Mouse (Mus musculus): Measurements from ENCODE around the gene Frrs1. TPM values are rescaled to one million over a fixed set of nuclear protein-coding genes. Genes with fewer than 3 reads are reported as not detected.

Frrs1 gene
- polyA plus RNA-seq, 1 experiment from 2014 or later = 47.0 TPM

DNA sequence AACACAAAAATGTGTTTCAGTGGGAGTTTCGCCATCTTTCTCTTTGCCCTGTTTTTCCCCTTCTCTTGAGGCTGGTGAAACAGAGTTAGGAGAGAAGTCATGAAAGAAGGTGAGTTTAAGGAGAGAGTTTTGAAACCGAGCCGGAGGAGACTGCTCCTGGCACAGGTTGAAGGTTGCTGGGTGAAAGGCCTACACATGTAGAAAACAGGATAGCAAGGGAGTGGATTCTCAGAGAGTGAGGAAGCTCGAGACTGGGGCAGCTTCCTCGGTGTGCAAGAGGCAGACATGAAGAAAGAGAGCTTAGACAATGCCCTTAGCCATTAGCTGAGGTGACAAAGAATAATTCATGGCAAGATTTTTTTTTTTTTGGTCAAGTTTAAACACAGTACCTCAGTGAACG is 94.1 kb downstream of the Frrs1 start:
- 89% methylated on average over 6 of the region's 6 CpGs for WGBS (ENCODE audit: missing documents)
- Histone ChIP-seq H3K79me2 (ENCODE audit: inconsistent target) (no peaks in the 10 kb centered on the region), H3K36me3 (ENCODE audit: inconsistent target) (no peaks in the 10 kb centered on the region), H3K27ac (no peak overlapping the region), H3K4me3 (ENCODE audit: inconsistent target) (no peak overlapping the region)

DNA sequence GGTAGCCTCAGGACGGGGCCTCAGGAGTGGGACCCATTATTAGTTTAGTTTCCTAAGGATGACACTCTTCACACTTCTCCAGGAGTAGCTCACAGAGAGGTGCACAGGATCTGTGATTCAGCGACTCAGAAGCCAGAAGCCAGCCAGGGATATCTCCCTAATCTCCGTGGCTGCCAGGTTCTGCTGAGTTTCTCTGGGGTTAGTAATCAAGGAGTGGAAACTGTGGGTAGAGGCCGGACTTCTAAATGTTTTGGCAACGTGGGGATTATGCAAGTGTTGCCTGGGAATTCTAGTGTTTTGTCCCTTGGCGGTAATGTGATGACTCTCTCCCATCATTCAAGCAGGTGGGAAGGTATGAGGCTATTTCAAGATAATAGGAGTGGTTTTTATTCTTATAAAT is 95.8 kb downstream of the Frrs1 start:
- WGBS (ENCODE audit: missing documents) = 90% methylated on average over 5 of the region's 6 CpGs
- H3K36me3 ChIP-seq (ENCODE audit: inconsistent target) = no peaks in the 10 kb centered on the region
- H3K4me3 ChIP-seq (ENCODE audit: inconsistent target) = no peak overlapping the region
- H3K79me2 ChIP-seq (ENCODE audit: inconsistent target) = no peaks in the 10 kb centered on the region
- H3K27ac ChIP-seq = no peak overlapping the region

Other genes with a start within 250 kb of the Frrs1 start
- gene Trmt13, start 244.9 kb upstream of the Frrs1 start, polyA plus RNA-seq (2018) = 7.4 to 9.9 TPM (median 9.7 TPM) in 3 replicates
- gene Mfsd14a, start 196.8 kb upstream of the Frrs1 start, polyA plus RNA-seq (2018) = 40.3 to 52.4 TPM (median 44.3 TPM) in 3 replicates
- gene Gm43191, start 178.2 kb upstream of the Frrs1 start, polyA plus RNA-seq (2018) = not detected in 3 replicates
- 17.7 to 27.8 TPM (median 21.7 TPM) in 3 replicates for gene Slc35a3, start 146.6 kb upstream of the Frrs1 start, polyA plus RNA-seq (2018)
- 13.0 to 14.4 TPM (median 13.4 TPM) in 3 replicates for gene Agl, start 51.3 kb upstream of the Frrs1 start, polyA plus RNA-seq (2018)
- gene 4930455H04Rik, start 108.8 kb downstream of the Frrs1 start, polyA plus RNA-seq (2018) = not detected in 3 replicates
- gene Palmd, start 109.5 kb downstream of the Frrs1 start, polyA plus RNA-seq (2018) = not detected in 3 replicates

All from macrophage (primary cell).